Mouse (Mus musculus) kidney, adult 8-10 months (tissue): ENCODE measurements around the gene Kansl1.
A peak's percentile ranks its signal among the peaks of the same experiment; 100 is the strongest.

Experiments
- DNase-seq, 2 experiments: peaks; one replicate each; pipeline ENCODE4 v3.0.0; 2022

Gene Kansl1

DNA sequence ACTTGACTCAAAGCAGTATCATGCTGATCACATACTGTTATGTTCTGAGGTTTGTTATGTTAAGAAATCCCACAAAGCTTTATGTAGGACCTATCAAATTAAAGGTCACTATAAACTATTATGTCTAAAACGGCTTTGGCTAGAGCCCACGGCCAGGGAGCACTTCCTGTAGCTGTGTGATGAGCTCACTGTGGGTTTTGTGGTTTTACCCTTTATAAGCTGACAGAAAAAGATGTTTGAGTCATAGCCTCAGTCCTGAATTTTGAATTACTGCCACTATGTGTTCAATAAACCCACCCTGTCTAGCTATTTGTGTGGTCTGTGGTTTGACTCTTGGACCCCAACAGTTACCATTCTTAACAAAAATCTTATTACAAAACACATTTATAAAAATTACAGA is 106.9 kb downstream of the Kansl1 start:
- DNase-seq = no peak

DNA sequence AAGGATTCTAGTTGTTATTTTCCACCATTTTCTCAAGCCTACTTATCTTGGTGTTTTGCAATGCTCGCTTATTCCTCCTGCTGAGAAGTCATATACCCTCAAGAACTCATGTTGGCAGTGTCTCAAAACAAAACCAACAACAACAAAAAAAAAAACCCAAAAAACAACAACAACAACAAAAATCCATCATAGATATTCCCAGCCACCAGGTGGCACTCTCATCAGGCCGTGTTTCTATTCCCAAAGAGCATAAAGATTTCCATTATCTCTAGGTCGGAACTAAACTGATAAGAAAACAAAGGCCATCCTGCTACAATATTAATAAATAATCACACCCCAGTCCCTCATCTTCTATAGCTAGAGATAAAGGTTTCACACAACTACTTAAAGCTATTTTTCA is 121.7 kb downstream of the Kansl1 start:
- DNase-seq = peak in 1 of 2 experiments; percentile 30

DNA sequence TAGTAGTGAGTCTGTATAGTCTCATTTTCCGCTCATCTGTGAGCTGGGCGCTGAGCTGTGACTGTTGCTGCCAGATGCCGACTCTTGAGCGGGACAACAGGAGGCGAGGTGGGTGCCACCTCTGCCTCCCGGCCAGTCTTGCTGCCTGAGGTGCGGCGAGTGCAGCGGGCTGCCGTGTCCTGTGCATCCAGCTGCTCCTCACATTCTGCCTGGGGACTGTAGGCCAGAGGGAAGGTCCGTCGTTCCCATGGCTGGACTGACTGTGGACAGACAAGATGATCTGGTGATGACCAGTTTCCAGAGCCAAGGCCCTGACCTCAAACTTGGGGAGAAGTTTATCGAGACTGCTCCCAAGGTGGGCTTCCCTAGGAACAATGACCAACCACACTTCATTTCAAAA is 133.7 kb downstream of the Kansl1 start:
- DNase-seq = no peak

DNA sequence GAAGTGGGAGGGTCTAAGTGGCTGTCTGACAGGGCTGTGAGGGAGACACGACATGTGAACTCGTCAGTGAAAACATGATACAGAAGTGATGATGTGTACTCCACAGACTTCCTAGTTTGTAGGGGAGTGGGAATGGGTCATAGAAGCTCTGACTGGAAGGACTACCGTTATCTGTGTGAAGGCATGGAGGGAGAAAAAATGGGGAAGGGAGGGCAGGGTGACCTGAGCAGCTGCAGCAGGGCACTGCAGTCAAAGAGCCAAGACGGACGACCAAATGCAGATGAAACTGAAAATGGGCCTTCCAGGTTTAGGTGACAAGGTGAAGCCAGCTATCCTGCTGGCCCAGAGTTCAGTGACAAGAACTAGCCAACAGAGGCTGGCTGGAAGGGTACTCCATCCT is 134.5 kb downstream of the Kansl1 start:
- DNase-seq = no peak

DNA sequence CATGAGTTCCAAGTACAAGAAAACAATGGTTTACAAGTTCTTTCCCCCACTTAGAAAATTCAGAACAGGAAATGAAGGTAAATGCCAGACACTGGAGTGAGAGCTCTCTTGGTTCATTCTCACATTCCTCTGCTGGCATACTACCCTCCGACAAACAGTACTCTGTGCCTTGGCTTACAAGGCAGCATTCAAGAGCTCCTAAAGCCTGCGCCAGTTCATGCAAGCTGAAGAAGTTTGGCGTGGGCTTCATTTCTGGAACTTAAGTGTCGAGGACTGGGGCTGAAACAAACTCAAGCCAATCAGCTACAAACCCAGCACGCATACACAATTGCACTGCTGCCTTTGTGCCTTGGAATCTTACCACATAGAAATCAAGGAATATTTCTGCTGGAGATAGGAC is 136.6 kb downstream of the Kansl1 start:
- no peak for DNase-seq

DNA sequence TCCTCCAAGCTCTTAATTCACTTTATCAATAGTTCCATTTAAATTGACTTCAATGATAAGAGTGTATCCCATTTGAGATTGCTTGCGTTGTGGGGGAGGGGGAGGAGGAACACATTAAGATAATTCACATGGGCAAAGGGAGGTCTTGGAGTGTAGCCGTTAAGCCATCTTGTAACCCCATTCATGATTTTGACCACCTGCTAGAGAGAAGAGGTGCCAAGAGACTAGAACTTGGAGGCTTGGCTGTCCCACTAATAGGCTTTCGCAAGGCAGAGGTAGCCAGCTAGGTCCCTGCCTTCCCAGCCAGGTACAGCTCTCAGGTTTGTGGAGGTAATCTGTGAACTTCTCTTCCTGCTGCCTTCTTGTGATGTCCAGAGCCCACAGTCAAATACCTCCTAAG is 137.5 kb downstream of the Kansl1 start:
- DNase-seq = no peak

DNA sequence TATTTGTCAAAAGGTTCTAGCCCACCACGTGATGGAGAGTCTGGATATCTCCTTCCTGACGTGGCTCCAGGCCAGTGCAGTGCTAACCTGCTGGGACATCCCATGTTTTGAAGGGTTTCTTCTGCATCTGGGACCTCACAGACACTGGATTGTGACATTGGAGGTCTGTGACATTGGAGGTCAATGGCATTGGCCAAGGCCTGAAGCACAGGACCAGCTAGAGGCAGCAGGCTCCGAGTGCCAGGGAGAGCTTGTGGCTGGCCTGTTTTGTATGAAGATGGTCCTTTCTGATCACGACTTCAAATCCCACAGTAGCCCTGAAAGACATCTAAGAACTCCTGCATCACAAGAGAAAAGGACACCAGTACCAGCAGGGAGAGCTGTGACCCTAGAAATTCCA is 138.5 kb downstream of the Kansl1 start:
- DNase-seq = no peak

GRCm38 (mm10) chr11:104329185-104329926 is 139.3 kb downstream of the Kansl1 start:
- no peak for DNase-seq

GRCm38 (mm10) chr11:104327946-104328345 is 140.7 kb downstream of the Kansl1 start:
- no peak for DNase-seq

DNA sequence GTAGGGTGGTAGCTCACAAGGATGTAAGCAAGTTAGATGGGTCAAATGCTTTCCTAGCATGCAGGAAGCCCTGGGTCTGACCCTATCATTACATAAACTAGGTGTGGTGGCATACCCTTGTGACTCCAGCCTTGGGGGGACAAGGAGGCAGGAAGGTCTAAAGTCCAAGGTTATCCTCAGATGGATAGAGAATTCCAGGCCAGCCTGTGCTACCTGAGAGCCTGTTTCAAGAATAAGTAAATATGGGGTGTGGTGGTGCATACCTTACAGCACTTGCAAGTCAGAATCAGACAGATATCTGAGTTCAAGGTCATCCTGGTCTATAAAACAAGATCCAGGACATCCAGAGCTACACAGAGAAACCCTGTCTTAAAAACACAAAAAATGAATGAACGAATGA is 141.2 kb downstream of the Kansl1 start:
- DNase-seq = no peak

- no peak for DNase-seq
Observed at GRCm38 (mm10) chr11:104322142-104322541, 146.5 kb downstream of the Kansl1 start.

DNA sequence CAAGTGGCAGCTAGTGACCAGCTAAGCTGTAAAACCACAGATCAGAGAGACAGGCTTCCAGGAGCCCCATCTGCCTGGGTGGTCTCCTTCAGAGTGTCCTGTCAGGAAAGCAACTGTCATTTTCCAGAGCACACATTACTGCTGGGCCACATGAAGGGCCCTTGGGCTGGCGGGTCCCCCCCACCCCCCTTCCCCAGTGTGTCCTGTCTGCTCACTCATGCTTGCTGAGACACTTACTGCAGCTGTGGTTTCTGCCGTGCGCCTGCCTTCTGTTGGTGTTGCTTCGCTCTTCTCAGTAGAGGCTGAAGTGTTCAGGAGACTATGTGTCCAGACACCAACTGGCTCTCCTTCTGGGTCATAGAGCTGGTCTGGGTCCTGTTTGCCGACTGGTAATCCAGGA is 148.2 kb downstream of the Kansl1 start:
- DNase-seq = no peak

GRCm38 (mm10) chr11:104318940-104319781 is 149.5 kb downstream of the Kansl1 start:
- no peak for DNase-seq

- DNase-seq = no peak
Observed at GRCm38 (mm10) chr11:104317631-104318030, 151.0 kb downstream of the Kansl1 start.

- peak in 1 of 2 experiments; percentile 23 for DNase-seq
Observed at GRCm38 (mm10) chr11:104316685-104317400, 151.8 kb downstream of the Kansl1 start.

- peak; percentile 38 to 73 for DNase-seq
Observed at GRCm38 (mm10) chr11:104315703-104316102, 153.0 kb downstream of the Kansl1 start.

- DNase-seq = no peak
Observed at GRCm38 (mm10) chr11:104311643-104312042, 157.0 kb downstream of the Kansl1 start.

DNA sequence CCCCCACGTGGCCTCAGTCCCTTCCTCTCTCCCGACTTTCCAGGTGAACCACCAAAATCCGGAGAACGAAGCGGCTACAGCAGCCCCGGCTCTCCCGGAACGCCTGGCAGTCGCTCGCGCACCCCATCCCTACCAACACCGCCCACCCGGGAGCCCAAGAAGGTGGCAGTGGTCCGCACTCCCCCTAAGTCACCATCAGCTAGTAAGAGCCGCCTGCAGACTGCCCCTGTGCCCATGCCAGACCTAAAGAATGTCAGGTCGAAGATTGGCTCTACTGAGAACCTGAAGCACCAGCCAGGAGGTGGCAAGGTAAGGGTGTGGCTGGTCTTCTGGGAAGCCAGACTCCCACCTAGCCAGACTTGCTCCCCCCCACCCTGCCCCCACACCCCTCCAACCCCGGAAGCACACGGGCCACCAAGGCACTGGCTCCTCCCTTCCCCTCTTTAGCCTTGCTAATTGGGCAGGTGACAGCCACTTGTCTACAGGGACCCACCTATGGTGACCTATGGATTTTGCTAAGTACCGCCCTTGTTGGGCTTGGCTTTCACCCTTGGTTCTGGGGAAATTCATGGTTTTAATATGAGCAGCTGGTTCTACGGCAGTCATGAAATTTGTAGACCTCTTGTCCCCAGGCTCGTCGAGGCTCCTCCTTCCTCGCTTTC is 158.3 kb downstream of the Kansl1 start:
- DNase-seq = no peak

- no peak for DNase-seq
Observed at GRCm38 (mm10) chr11:104309377-104310225, 159.1 kb downstream of the Kansl1 start.

DNA sequence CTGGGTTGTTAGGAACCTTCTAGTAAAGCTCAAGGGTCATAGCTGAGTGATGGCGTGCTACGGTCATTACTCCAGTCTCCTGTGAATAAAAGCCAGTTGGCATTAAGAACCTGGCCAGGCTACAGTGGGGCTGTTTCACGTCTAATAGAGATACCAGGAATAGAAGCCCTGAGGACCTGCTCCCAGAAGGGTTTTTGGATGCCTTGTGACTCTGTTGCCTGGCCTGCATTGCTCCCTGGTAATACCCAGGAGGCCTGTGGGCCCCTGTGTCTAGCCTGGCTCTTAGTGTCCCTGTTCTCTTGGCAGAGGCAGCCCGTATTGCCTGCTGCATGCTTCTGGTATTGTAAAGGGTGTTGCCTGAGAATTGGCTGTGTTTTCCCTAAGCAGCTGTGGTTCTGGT is 161.5 kb downstream of the Kansl1 start:
- DNase-seq = no peak

DNA sequence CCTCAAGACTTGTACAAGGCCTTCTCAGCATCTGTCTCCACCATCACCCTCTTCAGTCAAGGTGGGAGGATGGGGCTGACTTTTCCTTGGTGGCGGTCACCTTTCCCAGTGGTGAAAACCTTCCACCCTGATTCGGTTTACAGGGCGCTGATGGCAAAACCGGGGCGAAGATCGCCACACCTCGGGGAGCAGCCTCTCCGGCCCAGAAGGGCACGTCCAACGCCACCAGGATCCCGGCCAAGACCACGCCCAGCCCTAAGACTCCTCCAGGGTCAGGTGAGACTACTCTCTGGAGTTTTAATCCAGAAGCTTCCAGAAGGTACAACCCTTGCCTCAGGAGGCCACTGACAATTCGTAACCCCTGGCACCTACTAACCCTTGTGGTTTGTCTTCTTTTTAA is 162.2 kb downstream of the Kansl1 start:
- no peak for DNase-seq

DNA sequence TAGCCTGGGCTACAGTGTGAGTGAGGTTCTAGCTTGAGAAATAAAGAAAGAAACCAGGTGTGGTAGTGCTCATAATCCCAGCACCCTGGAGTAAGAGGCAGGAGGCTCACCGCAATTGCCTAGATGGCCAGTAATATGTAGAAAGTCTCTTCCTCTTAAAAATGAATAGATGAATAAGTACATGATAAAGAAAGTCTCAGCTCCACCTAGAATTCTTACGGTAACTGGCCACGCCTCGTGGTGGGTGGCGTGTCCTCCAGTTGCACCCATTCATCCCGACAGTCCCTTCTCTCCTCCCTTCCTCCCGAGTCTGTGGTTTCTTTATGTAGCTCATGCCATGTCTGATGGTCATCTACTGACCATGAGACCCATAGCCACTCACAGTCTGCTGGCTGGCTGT is 162.9 kb downstream of the Kansl1 start:
- DNase-seq = no peak
